Mouse (Mus musculus) layer of hippocampus, postnatal 10 days (tissue): ENCODE measurements around the gene Gm8677. TPM values are rescaled to one million over a fixed set of nuclear protein-coding genes. Genes with fewer than 3 reads are reported as not detected.
"Not testable (repeated sequence)": the region's sequence is repeated elsewhere in the genome, so short reads cannot be mapped to it uniquely, and the experiment has no call there.

Experiments used
- DNase-seq, 2 experiments: peaks; one replicate each; pipeline ENCODE4 v3.0.0; 2021; ENCODE audit warnings: low spot score in 2 of 2
- long read RNA-seq: library from polyadenylated mRNA; stranded (forward); transcript quantifications from one replicate; pipeline ENCODE4 v2.0.0, GENCODE M21; 2023
- total RNA-seq, 2 experiments: library from RNA; stranded (reverse); gene quantifications; 2 replicates each; pipeline ENCODE4 v1.2.3; 2021

Gm8677 gene
- not detected for total RNA-seq
- long read RNA-seq: 0 reads

DNA sequence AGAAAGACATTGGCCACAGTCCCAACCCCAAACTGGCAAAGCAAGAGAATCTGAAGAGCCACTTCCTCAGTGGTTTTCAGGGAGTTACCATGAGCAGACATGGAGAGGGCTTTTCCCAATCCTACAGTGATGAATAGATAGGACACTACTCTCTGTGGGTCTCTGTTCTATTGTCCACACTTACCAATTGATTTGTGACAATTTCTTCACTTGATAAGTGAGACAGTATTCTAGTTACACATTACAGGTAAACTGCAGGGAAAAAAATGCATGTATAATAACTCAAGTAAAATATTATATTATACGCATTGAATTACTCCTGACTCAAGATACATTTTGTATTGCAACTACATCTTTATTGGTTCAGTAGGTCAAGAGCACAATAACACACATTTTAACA lies at the start of gene Gm8677:
Gm8677 (minus strand) TSS at position 101 of the 400 bp plus-strand sequence.
- DNase-seq: not testable (repeated sequence)

GRCm38 (mm10) chr7:22565243-22565642 lies 30.6 kb upstream of the Gm8677 start, which contains the start of gene Gm4201:
Gene Gm4201, minus strand, starts transcription at chr7:22565343.
- DNase-seq: not testable (repeated sequence)

DNA sequence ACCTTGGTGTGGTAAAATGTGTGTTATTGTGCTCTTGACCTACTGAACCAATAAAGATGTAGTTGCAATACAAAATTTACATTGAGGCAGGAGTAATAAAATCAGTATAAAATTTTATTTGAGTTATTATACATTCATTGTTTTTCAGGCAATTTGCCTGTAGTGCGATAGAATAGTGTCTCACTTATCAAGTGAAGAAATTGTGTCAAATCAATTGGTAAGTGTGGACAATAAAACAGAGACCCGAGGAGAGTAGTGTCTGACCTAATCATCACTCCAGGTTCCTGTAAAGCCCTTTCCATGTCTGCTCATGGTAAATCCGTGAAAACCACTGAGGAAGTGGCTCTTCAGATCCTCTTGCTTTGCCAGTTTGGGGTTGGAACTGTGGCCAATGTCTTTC lies 12.0 kb downstream of the Gm8677 start, which contains the start of gene Vmn1r152:
Vmn1r152 (plus strand) TSS at position 301 of the 400 bp plus-strand sequence.
- DNase-seq: not testable (repeated sequence)

DNA sequence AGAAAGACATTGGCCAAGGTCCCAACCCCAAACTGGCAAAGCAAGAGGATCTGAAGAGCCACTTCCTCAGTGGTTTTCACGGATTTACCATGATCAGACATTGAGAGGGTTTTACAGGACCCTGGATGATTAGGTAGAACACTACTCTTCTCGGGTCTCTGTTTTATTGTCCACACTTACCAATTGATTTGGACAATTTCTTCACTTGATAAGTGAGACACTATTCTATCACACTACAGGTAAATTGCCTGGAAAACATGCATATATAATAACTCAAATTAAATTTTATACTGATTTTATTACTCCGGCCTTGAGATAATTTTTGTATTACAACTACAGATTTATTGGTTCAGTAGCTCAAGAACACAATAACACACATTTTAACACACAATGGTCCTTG lies 35.1 kb downstream of the Gm8677 start, which contains the start of gene Vmn1r151:
Vmn1r151 (minus strand) TSS at position 101 of the 400 bp plus-strand sequence.
- DNase-seq: not testable (repeated sequence)

Other genes starting within 250 kb of the Gm8677 start
- gene Gm4187, start 205.2 kb downstream of the Gm8677 start, total RNA-seq: not detected
- gene Gm8660, start 163.8 kb downstream of the Gm8677 start, total RNA-seq: not detected
- gene Vmn1r148, start 121.3 kb downstream of the Gm8677 start, total RNA-seq: not detected
- not detected for gene Vmn1r149, start 96.7 kb downstream of the Gm8677 start, total RNA-seq
- gene Gm10665, start 70.8 kb downstream of the Gm8677 start, total RNA-seq: not detected
- gene Vmn1r151, start 35.2 kb downstream of the Gm8677 start, total RNA-seq: not detected
- not detected for gene Vmn1r152, start 11.9 kb downstream of the Gm8677 start, total RNA-seq
- gene Gm4201, start 30.5 kb upstream of the Gm8677 start, total RNA-seq: not detected
- not detected for gene Gm4565, start 53.2 kb upstream of the Gm8677 start, total RNA-seq
- gene Vmn1r155, start 123.1 kb upstream of the Gm8677 start, total RNA-seq: not detected
- not detected for gene Gm8693, start 157.4 kb upstream of the Gm8677 start, total RNA-seq
- gene Gm4567, start 184.8 kb upstream of the Gm8677 start, total RNA-seq: not detected
- not detected for gene Vmn1r157, start 226.8 kb upstream of the Gm8677 start, total RNA-seq